In the genomic region with DNA sequence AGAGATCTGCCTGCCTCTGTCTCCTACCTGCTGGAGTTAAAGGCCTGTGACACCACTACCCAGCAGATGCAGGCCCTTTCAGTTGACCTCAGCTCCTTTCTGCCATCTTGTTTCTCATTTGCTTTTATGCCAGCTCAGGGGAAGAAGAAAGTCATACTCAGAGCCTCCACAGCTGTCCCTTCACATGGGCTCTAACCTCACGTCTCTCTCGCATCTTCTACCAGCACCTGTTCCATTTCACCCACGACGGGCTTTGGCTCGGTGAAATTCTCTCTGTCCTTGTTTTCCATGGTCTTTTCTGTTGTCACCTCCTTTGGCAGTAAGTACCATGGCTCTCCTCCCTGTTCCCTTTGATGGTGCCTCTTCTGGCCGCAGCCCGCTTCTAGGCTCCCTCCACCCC, we compare ENCODE assay signal across 25 mouse cellular contexts. TPM values are rescaled to one million over a fixed set of nuclear protein-coding genes. Genes with fewer than 3 reads are reported as not detected.
DNase-seq lines count a peak whose midpoint lies in the region; ATAC-seq and TF ChIP-seq lines count a peak whose summit lies in the region.
"Had no signal": no experiment of that assay in that cellular context is flagged by ENCODE, and none has a peak within 500 bp of the region (broad histone marks: within the 10 kb centered on the region; RNA-seq: fewer than 3 reads in every experiment).

No protein-coding gene starts in this region.

- 0 out of 2 replicates have a peak overlapping the region, but pooled peaks have one; percentile 73 for H3K27ac ChIP-seq in kidney, embryonic 15.5 days
- H3K27ac ChIP-seq in bone marrow macrophage, adult 2 months (ENCODE audit: insufficient read depth, low read depth, low read length) = peak overlapping the region; percentile 87; the same call in 1 of the 2 replicates
- peak overlapping the region; percentile 86; the same call in 1 of the 2 replicates for H3K27ac ChIP-seq in embryonic facial prominence, embryonic 15.5 days (replicated peaks)
- H3K27ac ChIP-seq: forebrain, embryonic 15.5 days; hindbrain, embryonic 12.5 days; hindbrain, postnatal 0 days; liver, embryonic 12.5 days; midbrain, embryonic 13.5 days had no signal

- 91% methylated on average over 7 of the region's 7 CpGs for WGBS in kidney, embryonic 15.5 days
- WGBS in embryonic facial prominence, embryonic 15.5 days = 78% methylated on average over 7 of the region's 7 CpGs

- H3K79me2 ChIP-seq in myocyte (ENCODE audit: control insufficient read depth, insufficient read depth) = peaks cover 5% of the 10 kb centered on the region

- TF ChIP-seq CTCF in bone marrow macrophage, adult 2 months (IDR thresholded peaks at IDR 0.05; ENCODE audit: low read depth, low read length) = no peak

- no peaks in the 10 kb centered on the region for H3K27me3 ChIP-seq in kidney, embryonic 15.5 days
- no peaks in the 10 kb centered on the region for H3K27me3 ChIP-seq in embryonic facial prominence, embryonic 15.5 days
- H3K27me3 ChIP-seq in myocyte (ENCODE audit: control insufficient read depth, insufficient read depth, insufficient read length) = no peaks in the 10 kb centered on the region
- H3K27me3 ChIP-seq: forebrain, embryonic 15.5 days; hindbrain, embryonic 12.5 days; intestine, embryonic 15.5 days; limb, embryonic 12.5 days; midbrain, embryonic 13.5 days had no signal

- H3ac ChIP-seq in myocyte (ENCODE audit: control insufficient read depth, insufficient read length) = no peak overlapping the region

- H3K9me3 ChIP-seq in kidney, embryonic 15.5 days (replicated peaks) = no peaks in the 10 kb centered on the region
- no peaks in the 10 kb centered on the region for H3K9me3 ChIP-seq in embryonic facial prominence, embryonic 15.5 days (replicated peaks)
- H3K9me3 ChIP-seq: forebrain, embryonic 15.5 days; hindbrain, embryonic 12.5 days; intestine, embryonic 15.5 days; limb, embryonic 12.5 days; liver, embryonic 12.5 days; midbrain, embryonic 13.5 days had no signal

- ATAC-seq in kidney, embryonic 15.5 days (replicated peaks; ENCODE audit: low FRiP score) = no peak
- ATAC-seq in embryonic facial prominence, embryonic 15.5 days (ENCODE audit: insufficient number of reproducible peaks, low FRiP score, low TSS enrichment, low read depth) = no peak
- ATAC-seq: forebrain, embryonic 15.5 days; hindbrain, postnatal 0 days; intestine, embryonic 15.5 days; liver, embryonic 12.5 days; liver, postnatal 0 days; lung, postnatal 0 days; midbrain, embryonic 13.5 days had no signal

- no peak overlapping the region for H3K4me3 ChIP-seq in kidney, embryonic 15.5 days (replicated peaks)
- no peak overlapping the region for H3K4me3 ChIP-seq in bone marrow macrophage, adult 2 months (ENCODE audit: insufficient read depth, low read length)
- H3K4me3 ChIP-seq in embryonic facial prominence, embryonic 15.5 days (replicated peaks) = no peak overlapping the region
- no peak overlapping the region for H3K4me3 ChIP-seq in myocyte
- H3K4me3 ChIP-seq: forebrain, embryonic 15.5 days; hindbrain, embryonic 12.5 days; intestine, embryonic 15.5 days; limb, embryonic 12.5 days; liver, embryonic 12.5 days; midbrain, embryonic 13.5 days had no signal

- peaks cover 75% of the 10 kb centered on the region for H3K4me1 ChIP-seq in kidney, embryonic 15.5 days
- H3K4me1 ChIP-seq in bone marrow macrophage, adult 2 months (ENCODE audit: control insufficient read depth, insufficient read depth, low read length) = peaks cover 56% of the 10 kb centered on the region
- peaks cover 74% of the 10 kb centered on the region for H3K4me1 ChIP-seq in embryonic facial prominence, embryonic 15.5 days

- TF ChIP-seq POLR2A in bone marrow macrophage, adult 2 months (IDR thresholded peaks at IDR 0.05; ENCODE audit: borderline replicate concordance, low read depth, low read length) = no peak
- no peak for TF ChIP-seq POLR2A in myocyte (IDR thresholded peaks at IDR 0.05; ENCODE audit: insufficient read length, low read depth)

- no peak overlapping the region for H3K4me2 ChIP-seq in kidney, embryonic 15.5 days
- H3K4me2 ChIP-seq in embryonic facial prominence, embryonic 15.5 days (replicated peaks) = no peak overlapping the region
- no peak overlapping the region for H3K4me2 ChIP-seq in myocyte (ENCODE audit: low read depth)
- H3K4me2 ChIP-seq: forebrain, embryonic 15.5 days; hindbrain, embryonic 12.5 days; intestine, embryonic 15.5 days; limb, embryonic 12.5 days; liver, embryonic 12.5 days; midbrain, embryonic 13.5 days had no signal

- DNase-seq in kidney, postnatal 14 days = no peak
- DNase-seq in ovary, postnatal 14 days (ENCODE audit: low spot score) = no peak
- no peak for DNase-seq in ovary, postnatal 36 days (ENCODE audit: low spot score)
- DNase-seq: adrenal gland, adult 8-10 months; cerebellum, adult 11 months; cerebellum, adult 9-10 months; embryo, embryonic 11 days; heart, postnatal 36 days; kidney, adult 9 months; liver, postnatal 0 days; lung, postnatal 4 days; right cerebral cortex, postnatal 25 days; thymus, postnatal 4 days had no signal

- no peak overlapping the region for H3K9ac ChIP-seq in kidney, embryonic 15.5 days
- no peak overlapping the region for H3K9ac ChIP-seq in embryonic facial prominence, embryonic 15.5 days
- H3K9ac ChIP-seq: forebrain, embryonic 15.5 days; hindbrain, embryonic 12.5 days; intestine, embryonic 15.5 days; limb, embryonic 12.5 days; liver, embryonic 12.5 days; liver, postnatal 0 days; midbrain, embryonic 13.5 days had no signal

- H3K36me3 ChIP-seq in kidney, embryonic 15.5 days = peaks cover 7% of the 10 kb centered on the region
- H3K36me3 ChIP-seq in embryonic facial prominence, embryonic 15.5 days = no peaks in the 10 kb centered on the region
- no peaks in the 10 kb centered on the region for H3K36me3 ChIP-seq in myocyte (ENCODE audit: control insufficient read depth, insufficient read depth)
- H3K36me3 ChIP-seq: forebrain, embryonic 15.5 days; hindbrain, embryonic 12.5 days; intestine, embryonic 15.5 days; limb, embryonic 12.5 days; liver, embryonic 12.5 days; midbrain, embryonic 13.5 days had no signal

TF ChIP-seq in myocyte, 11 proteins besides CTCF, POLR2A, EP300 and RAD21:
- TF ChIP-seq MAX (IDR thresholded peaks at IDR 0.05; ENCODE audit: low read depth) (no peak), MYOD1 (IDR thresholded peaks at IDR 0.05; ENCODE audit: control insufficient read depth in 1 of 3, insufficient read length in 2 of 3, low read depth in 2 of 3) (peak in 2 of 3 experiments; percentile 26 to 42), MYOG (IDR thresholded peaks at IDR 0.05; ENCODE audit: control insufficient read depth in 1 of 3, insufficient read depth in 1 of 3, insufficient read length in 2 of 3, low read depth in 2 of 3) (peak in 1 of 3 experiments; percentile 51)

RNA-seq across cellular contexts. Expression of gene Ier5, which starts 9.1 kb away (rescaled TPM):
- 7.5 and 7.6 TPM in 2 replicates for polyA plus RNA-seq in kidney, embryonic 15.5 days (2015; fragmentation: Nextera tagmentation; extraction: Ambion mirVana)
- 58.7 and 62.5 TPM in 2 replicates for polyA plus RNA-seq in bone marrow macrophage, adult 2 months (2012; ENCODE audit: insufficient read depth, insufficient read length, missing spikeins)
- polyA plus RNA-seq in embryonic facial prominence, embryonic 15.5 days (2015; fragmentation: Nextera tagmentation; extraction: Ambion mirVana) = 10.4 and 10.8 TPM in 2 replicates
- polyA plus RNA-seq in myocyte (2012; fragmentation: generic; extraction: Trizol) = 21.1 TPM

RNA-seq across cellular contexts. Expression of gene Mr1, which starts 56.3 kb away (rescaled TPM):
- polyA plus RNA-seq in kidney, embryonic 15.5 days (2015; fragmentation: Nextera tagmentation; extraction: Ambion mirVana) = 5.7 and 6.3 TPM in 2 replicates
- polyA plus RNA-seq in bone marrow macrophage, adult 2 months (2012; ENCODE audit: insufficient read depth, insufficient read length, missing spikeins) = 9.2 and 10.3 TPM in 2 replicates
- polyA plus RNA-seq in embryonic facial prominence, embryonic 15.5 days (2015; fragmentation: Nextera tagmentation; extraction: Ambion mirVana) = 9.5 and 11.3 TPM in 2 replicates
- polyA plus RNA-seq in myocyte (2012; fragmentation: generic; extraction: Trizol) = 3.9 TPM
